17 mouse cellular contexts compared by ENCODE assay signal in genomic region chr11:28639081-28639480, GRCm38 (mm10).
"Had no signal": no experiment of that assay in that cellular context is flagged by ENCODE, and none has a peak within 500 bp of the region (broad histone marks: within the 10 kb centered on the region; RNA-seq: fewer than 3 reads in every experiment).

No protein-coding gene starts in this region.

- ATAC-seq: liver, embryonic 12.5 days; liver, postnatal 0 days; lung, postnatal 0 days; midbrain, embryonic 13.5 days; midbrain, embryonic 15.5 days; midbrain, embryonic 16.5 days had no signal

- DNase-seq: left cerebral cortex, postnatal 4 days; liver; liver, embryonic 13.5 days; liver, postnatal 0 days; lung, adult 18-20 months; lung, adult 2 months; lung, embryonic 14.5 days; lung, postnatal 10 days; lung, postnatal 14 days; lung, postnatal 36 days; lung, postnatal 4 days; midbrain, embryonic 14.5 days had no signal
